In genomic region chr14:122228816-122229551, GRCm38 (mm10) we compare ENCODE assay signal across 13 mouse cellular contexts. TPM values are rescaled to one million over a fixed set of nuclear protein-coding genes. Genes with fewer than 3 reads are reported as not detected.
A peak's percentile ranks its signal among the peaks of the same experiment; 100 is the strongest.
DNase-seq lines count a peak whose midpoint lies in the region; ATAC-seq lines count a peak whose summit lies in the region.
"Had no signal": no experiment of that assay in that cellular context is flagged by ENCODE, and none has a peak within 500 bp of the region (broad histone marks: within the 10 kb centered on the region; RNA-seq: fewer than 3 reads in every experiment).

No protein-coding gene starts in this region.

- no peaks in the 10 kb centered on the region for H3K9me3 ChIP-seq in midbrain, embryonic 15.5 days
- H3K9me3 ChIP-seq: embryonic facial prominence, embryonic 12.5 days; liver, embryonic 15.5 days; stomach, embryonic 15.5 days had no signal

- H3K27me3 ChIP-seq in midbrain, embryonic 15.5 days (replicated peaks), result peaks cover 61% of the 10 kb centered on the region

- 8% methylated on average over 23 of the region's 23 CpGs for WGBS in midbrain, embryonic 15.5 days

- no peaks in the 10 kb centered on the region for H3K36me3 ChIP-seq in midbrain, embryonic 15.5 days (replicated peaks)
- H3K36me3 ChIP-seq: embryonic facial prominence, embryonic 12.5 days; liver, embryonic 15.5 days; stomach, embryonic 15.5 days had no signal

- DNase-seq in cerebellum, adult 11 months, result peak; percentile 56
- DNase-seq in cerebellum, adult 8-10 months, result peak; percentile 67
- DNase-seq in forelimb bud, embryonic 11.5 days (ENCODE audit: low read depth, low spot score), result peak; percentile 57
- DNase-seq in yolk sac, embryonic 10.5 days (ENCODE audit: low spot score), result no peak
- DNase-seq in thymus, postnatal 36 days, result no peak
- DNase-seq: heart, adult 18-20 months; kidney, postnatal 14 days had no signal

- no peak overlapping the region for H3K4me3 ChIP-seq in midbrain, embryonic 15.5 days
- H3K4me3 ChIP-seq: embryonic facial prominence, embryonic 12.5 days; liver, embryonic 15.5 days; stomach, embryonic 15.5 days had no signal

- H3K4me1 ChIP-seq in midbrain, embryonic 15.5 days, result peaks cover 9% of the 10 kb centered on the region; the same call in 1 of the 2 replicates
- H3K4me1 ChIP-seq: liver, embryonic 15.5 days; stomach, embryonic 15.5 days had no signal

- H3K27ac ChIP-seq in midbrain, embryonic 15.5 days, result no peak overlapping the region
- H3K27ac ChIP-seq: embryonic facial prominence, embryonic 12.5 days; liver, embryonic 15.5 days; stomach, embryonic 15.5 days had no signal

- H3K9ac ChIP-seq in midbrain, embryonic 15.5 days, result no peak overlapping the region
- H3K9ac ChIP-seq: embryonic facial prominence, embryonic 12.5 days; liver, embryonic 15.5 days; stomach, embryonic 15.5 days had no signal

- H3K4me2 ChIP-seq in midbrain, embryonic 15.5 days, result peak overlapping the region; percentile 0; the same call in 1 of the 2 replicates
- H3K4me2 ChIP-seq: embryonic facial prominence, embryonic 12.5 days; liver, embryonic 15.5 days; stomach, embryonic 15.5 days had no signal

- ATAC-seq in cerebellum, adult (ENCODE audit: insufficient number of reproducible peaks, low FRiP score, low TSS enrichment), result no peak
- no peak for ATAC-seq in midbrain, embryonic 15.5 days (replicated peaks)
- ATAC-seq in monocyte, adult 5-6 weeks (replicated peaks; ENCODE audit: insufficient number of reproducible peaks, low FRiP score, low TSS enrichment, poor library complexity, severe bottlenecking), result no peak

RNA-seq across cellular contexts. Expression of gene Clybl, which starts 47.5 kb away (rescaled TPM):
- polyA plus RNA-seq in midbrain, embryonic 15.5 days (2015; fragmentation: Nextera tagmentation; extraction: Ambion mirVana), result 12.5 and 15.6 TPM in 2 replicates
- 2.7 to 3.4 TPM (median 3.4 TPM) in 3 replicates for total RNA-seq in monocyte, adult 5-6 weeks (2017)

Comparison
In these comparisons a context has a peak if more than half of its experiments do, and no peak if none do; other contexts are left out.
1. DNase-seq: peak in cerebellum, adult 11 months (single experiment), cerebellum, adult 8-10 months (single experiment) and forelimb bud, embryonic 11.5 days (single experiment); none in yolk sac, embryonic 10.5 days (single experiment) and thymus, postnatal 36 days (0 of 2).